Mouse (Mus musculus) heart, embryonic 14.5 days (tissue): ENCODE data around the gene Kctd20. TPM values are rescaled to one million over a fixed set of nuclear protein-coding genes. Genes with fewer than 3 reads are reported as not detected.

Experiments used
- ATAC-seq: fragments of 200-750 bp; cut with Nextera tagmentation; 2 replicates; pipeline ENCODE4 v1.8.0; 2017; ENCODE audit warnings: low read depth, moderate TSS enrichment; ENCODE audit not compliant: insufficient number of reproducible peaks, insufficient read depth, low FRiP score
- H3K27ac ChIP-seq, 2 experiments: fragments of 200-500 bp in 1 of 2; fragments of 300-500 bp in 1 of 2; sonication (generic) in 1 of 2; replicated peaks in 1 of 2; 2 replicates each; pipeline ENCODE4 v1.5.1; 2012 to 2014; ENCODE audit warnings: low read depth in 2 of 2, low read length in 2 of 2, control low read depth in 1 of 2, mild to moderate bottlenecking in 1 of 2, mixed read lengths in 1 of 2; ENCODE audit not compliant: control insufficient read depth in 1 of 2, insufficient read depth in 1 of 2
- H3K27me3 ChIP-seq: fragments of 300-500 bp; sonication (generic); 2 replicates; pipeline ENCODE4 v1.6.1; 2014; ENCODE audit warnings: mild to moderate bottlenecking, low read length, control low read depth; ENCODE audit not compliant: control insufficient read depth, insufficient read depth
- H3K36me3 ChIP-seq: fragments of 300-500 bp; sonication (generic); 2 replicates; pipeline ENCODE4 v1.6.1; 2014; ENCODE audit warnings: mild to moderate bottlenecking, control low read depth, low read length, mixed read lengths; ENCODE audit not compliant: control insufficient read depth, insufficient read depth
- H3K4me1 ChIP-seq, 2 experiments: fragments of 200-500 bp in 1 of 2; fragments of 300-500 bp in 1 of 2; sonication (generic) in 1 of 2; 2 replicates each; pipeline ENCODE4 v1.6.1; 2012 to 2014; ENCODE audit warnings: low read length in 2 of 2, control low read depth in 1 of 2, mixed read lengths in 1 of 2; ENCODE audit not compliant: control insufficient read depth in 2 of 2, insufficient read depth in 2 of 2
- H3K4me2 ChIP-seq: fragments of 300-500 bp; sonication (generic); 2 replicates; pipeline ENCODE4 v1.6.1; 2014; ENCODE audit warnings: mild to moderate bottlenecking, low read length
- H3K4me3 ChIP-seq, 2 experiments: fragments of 200-500 bp in 1 of 2; fragments of 300-500 bp in 1 of 2; sonication (generic) in 1 of 2; 2 replicates each; pipeline ENCODE4 v1.5.1; 2012 to 2014; ENCODE audit warnings: low read length in 2 of 2, mild to moderate bottlenecking in 2 of 2, control low read depth in 1 of 2, low read depth in 1 of 2, moderate library complexity in 1 of 2; ENCODE audit not compliant: control insufficient read depth in 1 of 2, insufficient read depth in 1 of 2
- H3K9ac ChIP-seq: fragments of 300-500 bp; sonication (generic); 2 replicates; pipeline ENCODE4 v1.6.1; 2014; ENCODE audit warnings: mild to moderate bottlenecking, low read length
- H3K9me3 ChIP-seq: fragments of 300-500 bp; sonication (generic); 2 replicates; pipeline ENCODE4 v1.6.1; 2016; ENCODE audit warnings: low read length, control low read depth; ENCODE audit not compliant: control insufficient read depth
- WGBS: fragments of 180-500 bp; shearing (Covaris S2); extraction: QIAGEN DNeasy Blood & Tissue Kit; methylation state at CpG from one replicate; pipeline ENCODE4 v1.1.7; 2014; 5-methylcytosine and 5-hydroxymethylcytosine counted together
- polyA plus RNA-seq: library from polyadenylated mRNA; unstranded; fragments of >200 nt; fragmentation: Nextera tagmentation; extraction: Ambion mirVana; gene quantifications from 2 replicates; pipeline ENCODE4 v1.2.1, GENCODE M21; 2014

The Kctd20 gene
- polyA plus RNA-seq, 1 experiment from 2014 or later = 53.2 TPM

- Histone ChIP-seq H3K27me3 (no peaks in the 10 kb centered on the region), H3K9me3 (peaks cover 5% of the 10 kb centered on the region; the same call in 1 of the 2 replicates), H3K27ac (no peak overlapping the region), H3K4me3 (no peak overlapping the region), H3K4me2 (no peak overlapping the region), H3K9ac (no peak overlapping the region), H3K4me1 (peaks cover 6 to 12% of the 10 kb centered on the region in 2 experiments; a peak in 3 of 4 replicates), H3K36me3 (no peaks in the 10 kb centered on the region)
- 66% methylated on average over 19 of the region's 19 CpGs for whole genome bisulfite sequencing
- no peak for ATAC-seq
Observed at GRCm38 (mm10) chr17:28934120-28934916, 17.4 kb upstream of the Kctd20 start.

GRCm38 (mm10) chr17:28936133-28936532, 15.6 kb upstream of the Kctd20 start:
- Histone ChIP-seq H3K9me3 (peaks cover 5% of the 10 kb centered on the region; the same call in 1 of the 2 replicates), H3K9ac (no peak overlapping the region), H3K4me2 (no peak overlapping the region), H3K4me3 (no peak overlapping the region), H3K4me1 (peaks cover 0 to 3% of the 10 kb centered on the region in 2 experiments; a peak in 1 of 4 replicates), H3K36me3 (no peaks in the 10 kb centered on the region), H3K27me3 (no peaks in the 10 kb centered on the region), H3K27ac (no peak overlapping the region)
- 78% methylated on average over 7 of the region's 7 CpGs for WGBS
- ATAC-seq = no peak

GRCm38 (mm10) chr17:28936622-28937345, 15.0 kb upstream of the Kctd20 start:
- no peak for ATAC-seq
- no peak overlapping the region for H3K4me3 ChIP-seq
- H3K36me3 ChIP-seq = no peaks in the 10 kb centered on the region
- 77% methylated on average over 10 of the region's 10 CpGs for WGBS
- H3K4me2 ChIP-seq = no peak overlapping the region
- H3K9ac ChIP-seq = no peak overlapping the region
- peaks cover 5% of the 10 kb centered on the region; the same call in 1 of the 2 replicates for H3K9me3 ChIP-seq
- no peaks in the 10 kb centered on the region; a peak in 1 of 4 replicates for H3K4me1 ChIP-seq
- no peak overlapping the region for H3K27ac ChIP-seq
- H3K27me3 ChIP-seq = no peaks in the 10 kb centered on the region

- Histone ChIP-seq H3K4me2 (no peak overlapping the region), H3K9ac (no peak overlapping the region), H3K9me3 (peaks cover 5% of the 10 kb centered on the region; the same call in 1 of the 2 replicates), H3K27me3 (no peaks in the 10 kb centered on the region), H3K27ac (no peak overlapping the region), H3K36me3 (no peaks in the 10 kb centered on the region), H3K4me3 (no peak overlapping the region), H3K4me1 (no peaks in the 10 kb centered on the region)
- 91% methylated on average over 25 of the region's 25 CpGs for WGBS
- ATAC-seq = no peak
Observed at GRCm38 (mm10) chr17:28940776-28941555, 10.8 kb upstream of the Kctd20 start.

- H3K4me2 ChIP-seq = no peak overlapping the region
- H3K27me3 ChIP-seq = no peaks in the 10 kb centered on the region
- H3K4me1 ChIP-seq = no peaks in the 10 kb centered on the region
- no peaks in the 10 kb centered on the region for H3K36me3 ChIP-seq
- H3K4me3 ChIP-seq = no peak overlapping the region
- 67% methylated on average over 10 of the region's 11 CpGs for WGBS
- H3K27ac ChIP-seq = no peak overlapping the region
- peaks cover 2% of the 10 kb centered on the region; the same call in 1 of the 2 replicates for H3K9me3 ChIP-seq
- H3K9ac ChIP-seq = no peak overlapping the region
- ATAC-seq = no peak
Observed at GRCm38 (mm10) chr17:28942101-28942500, 9.6 kb upstream of the Kctd20 start.

GRCm38 (mm10) chr17:28943740-28944139, 8.0 kb upstream of the Kctd20 start, which contains the start of gene Pxt1:
Pxt1 (minus strand) TSS chr17:28943840.
- no peak within 1 kb of the TSS for H3K4me2 ChIP-seq
- no peaks in the 10 kb centered on the region for H3K27me3 ChIP-seq
- H3K4me3 ChIP-seq = no peak within 1 kb of the TSS
- no peaks in the 10 kb centered on the region for H3K4me1 ChIP-seq
- ATAC-seq = no peak
- H3K9me3 ChIP-seq = peaks cover 6% of the 10 kb centered on the region
- no peak within 1 kb of the TSS for H3K9ac ChIP-seq
- 86% methylated on average over 7 of the region's 7 CpGs for WGBS
- H3K36me3 ChIP-seq = no peaks in the 10 kb centered on the region
- H3K27ac ChIP-seq = no peak within 1 kb of the TSS

GRCm38 (mm10) chr17:28944481-28944880, 7.3 kb upstream of the Kctd20 start:
- Histone ChIP-seq H3K4me3 (no peak overlapping the region), H3K27me3 (no peaks in the 10 kb centered on the region), H3K9ac (no peak overlapping the region), H3K36me3 (no peaks in the 10 kb centered on the region), H3K4me1 (no peaks in the 10 kb centered on the region), H3K4me2 (no peak overlapping the region), H3K9me3 (peaks cover 6% of the 10 kb centered on the region), H3K27ac (no peak overlapping the region)
- no peak for ATAC-seq
- 87% methylated on average over 7 of the region's 7 CpGs for WGBS
